Mouse (Mus musculus): ENCODE results near the gene Rrbp1. TPM values are rescaled to one million over a fixed set of nuclear protein-coding genes. Genes with fewer than 3 reads are reported as not detected.

The Rrbp1 gene
- 75.0 and 107 TPM in 2 replicates for polyA plus RNA-seq (2012; ENCODE audit: low replicate concordance)

DNA sequence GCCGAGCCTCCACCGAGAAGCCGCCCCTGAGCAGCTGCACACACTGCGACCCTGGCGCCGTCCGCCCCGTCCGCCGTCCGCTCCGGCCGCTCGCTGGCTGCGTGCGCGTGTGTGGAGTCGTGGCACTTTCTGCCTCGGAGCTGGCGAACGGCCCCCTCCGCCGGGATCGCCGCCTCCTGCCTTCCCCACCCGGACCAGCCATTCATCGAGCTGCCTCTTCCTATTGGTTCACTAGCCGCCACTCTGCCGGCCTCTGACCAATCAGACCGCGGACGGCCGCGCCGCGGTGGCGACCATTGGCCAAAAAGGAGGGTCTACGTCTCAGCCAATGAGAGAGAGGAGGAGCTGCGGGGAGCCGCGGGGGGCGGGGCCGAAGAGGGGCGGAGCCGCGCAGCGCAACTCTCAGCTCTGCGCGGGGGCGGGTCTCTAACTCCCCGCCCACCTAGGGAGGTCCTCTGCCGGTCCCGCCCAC lies at the start of gene Rrbp1:
TSS of gene Rrbp1 (minus strand) at position 184 of the 472 bp plus-strand sequence.

DNA sequence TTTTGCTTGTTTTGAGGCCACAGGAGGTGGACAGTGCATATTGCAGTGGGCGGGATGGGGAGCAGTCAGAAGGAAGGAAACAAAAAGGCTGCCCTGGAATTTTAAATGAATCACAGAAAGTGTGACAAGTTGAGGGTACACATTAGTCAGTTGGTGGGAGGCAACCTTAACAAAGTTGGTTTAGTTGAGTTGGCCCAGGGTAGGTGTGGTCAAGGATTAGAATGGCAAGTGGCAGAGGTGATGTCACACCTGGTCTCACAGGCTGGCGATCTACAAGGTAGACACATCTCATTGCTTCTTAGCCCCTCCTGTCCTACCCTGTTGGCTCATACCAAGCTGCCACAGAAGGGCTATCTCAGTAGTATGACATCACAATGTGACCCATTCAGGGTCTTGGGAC lies 21.6 kb upstream of the Rrbp1 start, which contains the start of gene Banf2:
TSS of gene Banf2 (plus strand) at position 396 of the 400 bp plus-strand sequence.

DNA sequence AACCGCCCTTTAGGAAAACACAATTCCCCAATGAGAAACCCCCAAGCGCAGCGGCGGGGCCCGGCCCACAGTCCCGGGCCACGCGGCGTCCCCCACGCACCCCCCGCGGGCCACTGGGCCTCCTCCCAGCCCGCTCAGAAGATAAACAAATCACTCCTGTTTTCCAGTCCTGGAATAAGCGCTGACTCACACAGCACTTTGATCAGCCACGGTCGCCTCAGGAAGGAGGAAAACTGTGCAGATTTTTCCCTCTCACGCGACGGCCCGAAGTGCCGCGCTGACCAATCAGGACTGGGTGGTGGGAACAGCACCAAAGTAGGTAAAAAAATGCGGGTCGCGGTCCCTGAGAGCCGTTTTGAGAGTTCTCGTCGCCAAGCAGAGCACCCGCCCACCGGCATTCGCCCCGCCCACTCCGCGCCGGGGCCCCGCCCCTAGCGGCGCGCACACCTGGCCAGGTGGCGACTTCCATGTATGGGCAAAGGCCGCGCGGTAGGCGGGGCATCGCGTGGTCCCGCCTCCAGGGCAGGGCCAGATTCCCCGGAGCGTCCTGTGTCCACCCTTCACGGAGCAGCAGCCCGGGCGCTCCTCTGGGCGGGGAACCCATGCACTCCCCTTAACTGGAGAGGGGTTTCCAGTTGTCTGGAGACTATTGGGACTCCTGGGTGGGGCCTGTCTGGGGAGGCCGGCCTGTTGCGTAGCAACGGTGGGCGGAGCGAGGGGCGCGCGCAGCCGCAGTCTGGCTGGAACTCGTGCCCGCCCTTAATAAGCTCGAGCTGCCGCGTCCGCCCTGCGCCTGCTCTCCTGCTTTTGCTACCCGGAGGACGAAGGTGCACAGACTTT lies 96.1 kb downstream of the Rrbp1 start, which contains the start of gene Dstn:
TSS of gene Dstn (plus strand) at position 561 of the 840 bp plus-strand sequence.

Other genes with a start within 250 kb of the Rrbp1 start
- not detected in 2 replicates for gene Bfsp1, start 148.1 kb downstream of the Rrbp1 start, polyA plus RNA-seq (2012; ENCODE audit: low replicate concordance)
- gene Dstn, start 95.9 kb downstream of the Rrbp1 start, polyA plus RNA-seq (2012; ENCODE audit: low replicate concordance), result 1.1 and 3.0 TPM in 2 replicates
- gene Banf2, start 21.8 kb upstream of the Rrbp1 start, polyA plus RNA-seq (2012; ENCODE audit: low replicate concordance), result not detected in 2 replicates

All from leukemia stem cell, adult 10-12 weeks (primary cell).